Mouse (Mus musculus) heart, adult 2 months (tissue): ENCODE measurements around the gene Phyh. TPM values are rescaled to one million over a fixed set of nuclear protein-coding genes. Genes with fewer than 3 reads are reported as not detected.

Experiments
- DNase-seq, 2 experiments: peaks; one replicate each; pipeline ENCODE4 v3.0.0; 2021
- H3K27ac ChIP-seq: fragments of 200-600 bp; 2 replicates; pipeline ENCODE4 v1.8.1; 2022
- H3K27me3 ChIP-seq: fragments of 200-500 bp; 2 replicates; pipeline ENCODE4 v1.6.1; 2012; ENCODE audit warnings: mild to moderate bottlenecking, low read length, inconsistent platforms, mixed read lengths; ENCODE audit not compliant: control insufficient read depth, insufficient read depth
- H3K36me3 ChIP-seq: fragments of 200-500 bp; 2 replicates; pipeline ENCODE4 v1.6.1; 2012; ENCODE audit warnings: low read length, inconsistent platforms; ENCODE audit not compliant: control insufficient read depth, insufficient read depth
- H3K4me1 ChIP-seq: fragments of 200-500 bp; 2 replicates; pipeline ENCODE4 v1.6.1; 2011; ENCODE audit warnings: low read length; ENCODE audit not compliant: control insufficient read depth, insufficient read depth
- H3K4me3 ChIP-seq: fragments of 200-600 bp; 2 replicates; pipeline ENCODE4 v1.8.1; 2022
- H3K79me2 ChIP-seq: fragments of 200-500 bp; replicated peaks from 2 replicates; pipeline ENCODE4 v1.6.1; 2012; ENCODE audit warnings: mild to moderate bottlenecking, inconsistent platforms, low read length, moderate library complexity, mixed read lengths; ENCODE audit not compliant: control insufficient read depth, insufficient read depth
- H3K9ac ChIP-seq: fragments of 200-500 bp; 2 replicates; pipeline ENCODE4 v1.6.1; 2012; ENCODE audit warnings: low read depth, mild to moderate bottlenecking, control low read depth, inconsistent platforms, low read length, mixed read lengths
- CTCF ChIP-seq: fragments of 200-600 bp; IDR thresholded peaks from 2 replicates; pipeline ENCODE4 v1.8.1; 2022; ENCODE audit warnings: antibody characterized with exemption, mild to moderate bottlenecking, moderate library complexity
- EP300 ChIP-seq: fragments of 200-500 bp; IDR thresholded peaks from 2 replicates; pipeline ENCODE4 v1.6.1; 2011; ENCODE audit warnings: low read depth, low read length, control low read depth; ENCODE audit not compliant: insufficient read depth
- POLR2A ChIP-seq: fragments of 200-500 bp; IDR thresholded peaks from 2 replicates; pipeline ENCODE4 v1.6.1; 2011; ENCODE audit warnings: mild to moderate bottlenecking, low read depth, low read length, control low read depth; ENCODE audit not compliant: insufficient read depth
- WGBS: fragments of 180-500 bp; shearing (Covaris S2); methylation state at CpG from one replicate; pipeline ENCODE4 v1.1.7; 2018; 5-methylcytosine and 5-hydroxymethylcytosine counted together
- intact Hi-C: fragments of 180-260 bp; cut with DNase I; formaldehyde crosslinking; loops from one replicate; pipeline ENCODE4 v1.15.1; 2025
- polyA plus RNA-seq: library from polyadenylated mRNA; depleted of rRNA; stranded (reverse); fragments of >200 nt; gene quantifications from 2 replicates; pipeline ENCODE4 v1.2.3, GENCODE M21; 2012
- total RNA-seq, 2 experiments: library from RNA; stranded (reverse); gene quantifications; 2 replicates each; pipeline ENCODE4 v1.2.3; 2021

Gene Phyh
- total and polyA plus RNA-seq, 3 experiments, result 620 to 904 (median 743) TPM

- no peaks in the 10 kb centered on the region for H3K79me2 ChIP-seq
- no peak overlapping the region for H3K27ac ChIP-seq
- no peaks in the 10 kb centered on the region for H3K36me3 ChIP-seq
- no peak for DNase-seq
- TF ChIP-seq CTCF (no peak), POLR2A (no peak)
- 95% methylated on average over 2 of the region's 2 CpGs for WGBS
- intact Hi-C loops, result no loop called here
- no peak overlapping the region for H3K4me3 ChIP-seq
- no peaks in the 10 kb centered on the region for H3K4me1 ChIP-seq
- H3K27me3 ChIP-seq, result no peaks in the 10 kb centered on the region
- no peak overlapping the region for H3K9ac ChIP-seq
Measured at GRCm38 (mm10) chr2:4950986-4951385, 32.2 kb downstream of the Phyh start.

DNA sequence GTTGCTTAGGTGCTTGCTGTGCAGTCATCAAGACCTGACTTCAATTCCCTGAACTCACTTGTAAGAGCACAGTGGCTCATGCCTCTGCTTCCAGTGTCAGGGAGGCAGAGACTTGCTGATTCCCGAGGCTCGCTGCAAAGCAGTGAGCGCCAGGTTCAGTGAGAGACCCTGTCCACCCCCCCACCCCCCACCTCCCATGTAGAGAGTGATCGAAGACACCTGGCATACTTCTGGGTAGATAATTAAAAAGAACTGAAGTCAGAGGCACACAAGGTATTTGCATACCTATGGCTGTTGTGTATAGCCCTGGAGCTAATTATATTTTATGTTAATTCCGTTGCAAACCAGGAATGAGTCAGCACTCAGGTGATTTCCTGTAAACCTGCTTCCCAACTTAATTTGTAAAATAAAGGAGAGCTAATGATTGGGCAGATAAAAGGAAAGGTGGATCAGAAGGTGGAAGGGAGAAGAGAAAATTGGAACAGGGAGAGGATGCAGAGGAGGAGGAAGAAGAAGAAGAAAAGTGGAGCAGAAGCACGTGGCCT, 35.5 kb downstream of the Phyh start:
- H3K4me3 ChIP-seq, result no peak overlapping the region
- no peaks in the 10 kb centered on the region for H3K27me3 ChIP-seq
- WGBS, result 80% methylated on average over 6 of the region's 6 CpGs
- no peaks in the 10 kb centered on the region for H3K4me1 ChIP-seq
- intact Hi-C loops, result no loop called here
- no peaks in the 10 kb centered on the region for H3K79me2 ChIP-seq
- H3K36me3 ChIP-seq, result no peaks in the 10 kb centered on the region
- no peak for TF ChIP-seq EP300
- TF ChIP-seq POLR2A, result no peak
- no peak for TF ChIP-seq CTCF
- no peak for DNase-seq
- H3K27ac ChIP-seq, result no peak overlapping the region
- H3K9ac ChIP-seq, result no peak overlapping the region

DNA sequence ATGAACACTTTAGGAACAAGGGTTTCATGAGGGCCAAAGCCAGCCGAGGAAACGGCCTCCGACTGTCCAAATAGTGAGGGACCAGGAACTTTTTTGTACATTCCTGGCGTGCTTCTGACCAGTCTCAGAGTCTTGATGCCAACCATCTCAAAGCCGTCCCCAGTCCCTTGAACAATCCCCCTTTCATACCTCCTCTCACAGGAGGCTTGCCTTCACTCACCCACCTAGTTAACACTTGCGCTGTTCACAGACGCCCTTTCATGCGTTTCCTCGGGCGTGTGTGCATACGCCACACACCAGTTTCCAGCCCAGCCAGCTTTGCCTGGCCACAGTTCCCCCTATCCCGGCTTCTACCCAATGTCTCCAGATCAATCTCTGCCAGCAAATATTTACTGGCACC, 39.2 kb downstream of the Phyh start:
- TF ChIP-seq EP300, result no peak
- Histone ChIP-seq H3K79me2 (no peaks in the 10 kb centered on the region), H3K4me3 (no peak overlapping the region), H3K9ac (no peak overlapping the region), H3K4me1 (no peaks in the 10 kb centered on the region), H3K27me3 (no peaks in the 10 kb centered on the region), H3K36me3 (no peaks in the 10 kb centered on the region), H3K27ac (no peak overlapping the region)
- 80% methylated on average over 12 of the region's 12 CpGs for WGBS
- no peak for DNase-seq
- intact Hi-C loops, result no loop called here

- no peaks in the 10 kb centered on the region for H3K36me3 ChIP-seq
- no peak overlapping the region for H3K9ac ChIP-seq
- intact Hi-C loops, result no loop called here
- H3K27me3 ChIP-seq, result no peaks in the 10 kb centered on the region
- TF ChIP-seq POLR2A (no peak), CTCF (no peak), EP300 (no peak)
- 91% methylated on average over 2 of the region's 2 CpGs for WGBS
- H3K27ac ChIP-seq, result no peak overlapping the region
- H3K79me2 ChIP-seq, result no peaks in the 10 kb centered on the region
- DNase-seq, result no peak
- no peaks in the 10 kb centered on the region for H3K4me1 ChIP-seq
- H3K4me3 ChIP-seq, result no peak overlapping the region
Measured at GRCm38 (mm10) chr2:4967806-4968205, 49.0 kb downstream of the Phyh start.

DNA sequence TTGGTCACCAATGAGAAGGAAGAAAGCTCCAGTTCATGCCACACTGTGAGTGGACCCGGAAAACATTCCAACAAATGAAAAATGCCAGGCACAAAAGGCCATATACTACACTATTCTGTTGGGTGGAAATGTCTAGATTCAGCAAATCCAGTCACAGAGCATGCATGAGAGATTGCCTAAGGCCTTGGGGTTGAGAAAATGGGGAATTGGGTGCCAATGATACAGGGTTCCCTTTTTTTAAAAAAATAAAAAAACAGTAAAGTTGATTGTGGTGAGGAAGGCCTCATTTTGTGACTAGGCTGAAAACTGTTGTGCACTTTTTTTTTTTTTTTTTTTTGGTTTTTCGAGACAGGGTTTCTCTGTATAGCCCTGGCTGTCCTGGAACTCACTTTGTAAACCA, 50.3 kb downstream of the Phyh start:
- WGBS, result 63% methylated on average over 2 of the region's 2 CpGs
- no peak overlapping the region for H3K9ac ChIP-seq
- intact Hi-C loops, result no loop called here
- no peaks in the 10 kb centered on the region for H3K36me3 ChIP-seq
- H3K27me3 ChIP-seq, result no peaks in the 10 kb centered on the region
- H3K4me3 ChIP-seq, result no peak overlapping the region
- H3K27ac ChIP-seq, result no peak overlapping the region
- DNase-seq, result no peak
- no peak for TF ChIP-seq CTCF
- no peaks in the 10 kb centered on the region for H3K4me1 ChIP-seq
- no peaks in the 10 kb centered on the region for H3K79me2 ChIP-seq

GRCm38 (mm10) chr2:4975807-4976206, 57.0 kb downstream of the Phyh start, which contains the start of gene Ucma:
Gene Ucma, plus strand, starts transcription at chr2:4976122.
- WGBS, result 61% methylated on average over 5 of the region's 5 CpGs
- Histone ChIP-seq H3K27me3 (no peaks in the 10 kb centered on the region), H3K27ac (no peak within 1 kb of the TSS), H3K4me3 (no peak within 1 kb of the TSS), H3K79me2 (no peaks in the 10 kb centered on the region), H3K9ac (no peak within 1 kb of the TSS), H3K4me1 (no peaks in the 10 kb centered on the region), H3K36me3 (no peaks in the 10 kb centered on the region)
- intact Hi-C loops, result no loop called here
- TF ChIP-seq EP300 (no peak), CTCF (no peak), POLR2A (no peak)
- DNase-seq, result no peak

DNA sequence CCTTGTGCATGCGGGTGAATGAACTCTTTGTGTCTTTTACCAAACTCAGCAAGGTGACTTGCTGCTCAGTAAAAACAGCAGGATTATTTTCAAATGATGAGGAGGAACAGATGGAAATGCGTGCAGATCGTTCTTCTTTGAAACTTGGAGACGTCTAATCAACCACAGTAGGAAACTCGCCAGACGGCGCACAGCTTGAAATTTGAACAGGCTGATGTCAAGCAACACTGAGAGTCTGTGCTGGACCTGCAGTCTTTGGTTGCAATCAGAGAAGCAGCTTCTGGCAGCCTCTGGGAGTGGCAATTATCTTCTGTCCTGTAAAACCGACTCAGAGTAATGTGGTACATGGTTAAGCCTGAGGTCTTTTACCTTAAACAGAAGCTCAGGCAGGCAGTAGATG, 59.3 kb downstream of the Phyh start:
- Histone ChIP-seq H3K4me3 (no peak overlapping the region), H3K27me3 (no peaks in the 10 kb centered on the region), H3K27ac (no peak overlapping the region), H3K9ac (no peak overlapping the region), H3K79me2 (no peaks in the 10 kb centered on the region), H3K36me3 (no peaks in the 10 kb centered on the region), H3K4me1 (no peaks in the 10 kb centered on the region)
- DNase-seq, result no peak
- TF ChIP-seq POLR2A (no peak), EP300 (no peak), CTCF (no peak)
- WGBS, result 30% methylated on average over 8 of the region's 8 CpGs
- intact Hi-C loops, result no loop called here
